Mouse (Mus musculus): ENCODE results near the gene Safb. TPM values are rescaled to one million over a fixed set of nuclear protein-coding genes. Genes with fewer than 3 reads are reported as not detected.

Safb gene
- 170 TPM for polyA plus RNA-seq (2017; shearing (Covaris generic))

DNA sequence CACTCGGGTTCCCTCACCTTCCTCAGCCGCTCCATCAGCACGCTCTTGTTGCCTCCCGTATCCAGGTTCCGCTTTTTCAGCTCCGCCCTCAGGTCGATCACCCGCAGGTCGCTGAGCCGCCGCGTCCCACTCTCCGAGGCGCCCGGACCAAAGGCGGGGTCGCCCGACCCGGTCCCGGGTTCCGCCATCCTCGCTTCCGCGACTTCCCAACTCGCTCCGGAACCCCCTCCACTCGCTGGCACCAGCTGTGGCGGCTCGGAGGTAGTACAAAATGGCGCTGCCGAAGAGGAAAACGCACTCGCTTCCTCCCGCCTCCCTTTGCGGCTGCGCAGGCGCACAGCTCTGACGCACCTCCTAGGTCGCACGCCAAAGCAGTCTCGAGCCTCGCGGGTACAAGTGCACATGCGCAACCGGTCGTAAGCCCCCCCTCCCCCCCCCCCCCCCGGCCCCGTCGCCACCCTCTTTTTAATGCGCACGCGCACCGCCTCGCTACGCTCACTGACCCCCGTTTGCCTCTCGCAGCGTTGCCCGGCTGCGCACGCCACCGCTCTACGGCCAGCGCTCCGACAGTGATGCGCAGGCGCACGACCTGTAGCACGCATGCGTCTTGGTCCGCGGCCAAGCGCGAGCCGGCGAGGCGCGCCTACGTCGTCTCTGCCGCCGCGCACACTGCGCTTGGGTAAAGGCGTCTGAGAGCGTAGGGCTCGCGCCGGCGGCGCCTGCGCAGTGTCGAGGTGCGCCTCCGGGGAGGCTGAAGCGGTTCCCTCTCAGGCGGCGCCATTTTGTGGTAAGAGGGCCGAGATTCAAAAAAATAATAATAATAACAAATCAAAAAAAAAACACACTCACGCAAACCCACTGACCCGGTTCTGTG is at the start of gene Safb, which contains the start of gene Safb2:
Safb (plus strand) TSS at position 569 of the 874 bp plus-strand sequence.
Safb2 (minus strand) TSS at position 329 of the 874 bp plus-strand sequence.

DNA sequence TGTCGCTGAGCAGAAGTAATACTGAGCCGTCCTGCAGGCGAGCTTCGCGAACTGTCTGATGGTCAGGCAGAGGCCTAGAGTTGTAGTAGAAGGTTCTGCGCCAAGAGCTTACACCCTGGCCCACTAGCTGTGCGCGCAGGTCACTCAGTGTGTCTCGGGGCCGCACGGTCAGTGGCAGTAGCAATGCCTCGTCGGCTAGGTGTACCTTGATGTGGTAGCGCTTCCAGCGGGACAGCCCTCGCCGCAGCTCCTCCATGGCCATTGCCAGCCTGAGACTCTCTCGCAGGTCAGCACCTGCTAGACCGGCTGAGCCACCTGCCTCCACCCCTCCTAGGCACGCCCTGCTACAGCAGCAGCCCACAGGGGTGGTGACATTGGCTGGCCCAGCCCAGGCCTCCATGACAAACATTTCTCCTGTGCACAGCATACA is 30.5 kb upstream of the Safb start, which contains the start of gene Gm20219:
Gm20219 (minus strand) TSS at position 266 of the 430 bp plus-strand sequence.

DNA sequence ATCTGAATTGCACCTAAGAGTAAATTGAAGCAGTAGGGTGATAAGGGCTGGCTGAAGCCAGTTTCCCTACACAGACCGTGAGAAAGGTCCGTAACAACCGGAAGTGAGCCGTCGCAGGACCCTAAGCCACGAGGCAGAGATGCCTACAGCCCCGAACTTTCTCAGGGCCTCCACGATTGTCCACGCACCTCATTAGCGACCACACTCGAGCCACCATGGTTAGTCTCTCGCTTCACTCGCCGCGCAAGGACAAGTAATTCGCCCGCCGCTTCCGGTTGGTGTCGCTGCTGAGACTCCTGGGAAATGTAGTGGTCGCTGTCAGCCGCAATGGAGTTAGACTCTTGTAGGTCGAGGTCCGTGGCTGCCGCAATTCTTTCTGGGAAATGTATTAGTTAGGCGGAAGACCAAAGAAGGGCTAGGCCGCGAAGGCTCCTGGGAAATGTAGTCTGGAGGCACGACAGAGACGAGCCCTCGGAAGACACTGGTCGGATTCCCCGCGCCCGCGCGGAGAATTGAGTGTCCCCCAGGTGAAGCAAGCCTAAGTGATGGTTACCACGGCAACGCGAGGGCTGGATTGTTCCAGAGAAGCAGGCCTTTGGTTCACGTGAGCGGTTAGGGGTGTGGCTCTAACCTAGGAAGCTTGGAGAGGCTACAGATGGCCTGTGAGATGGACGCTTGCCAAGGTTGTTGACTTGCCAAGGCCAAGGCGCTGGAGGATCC is 25.0 kb downstream of the Safb start, which contains the start of gene 2410015M20Rik:
2410015M20Rik (minus strand) TSS at position 320 of the 720 bp plus-strand sequence.

DNA sequence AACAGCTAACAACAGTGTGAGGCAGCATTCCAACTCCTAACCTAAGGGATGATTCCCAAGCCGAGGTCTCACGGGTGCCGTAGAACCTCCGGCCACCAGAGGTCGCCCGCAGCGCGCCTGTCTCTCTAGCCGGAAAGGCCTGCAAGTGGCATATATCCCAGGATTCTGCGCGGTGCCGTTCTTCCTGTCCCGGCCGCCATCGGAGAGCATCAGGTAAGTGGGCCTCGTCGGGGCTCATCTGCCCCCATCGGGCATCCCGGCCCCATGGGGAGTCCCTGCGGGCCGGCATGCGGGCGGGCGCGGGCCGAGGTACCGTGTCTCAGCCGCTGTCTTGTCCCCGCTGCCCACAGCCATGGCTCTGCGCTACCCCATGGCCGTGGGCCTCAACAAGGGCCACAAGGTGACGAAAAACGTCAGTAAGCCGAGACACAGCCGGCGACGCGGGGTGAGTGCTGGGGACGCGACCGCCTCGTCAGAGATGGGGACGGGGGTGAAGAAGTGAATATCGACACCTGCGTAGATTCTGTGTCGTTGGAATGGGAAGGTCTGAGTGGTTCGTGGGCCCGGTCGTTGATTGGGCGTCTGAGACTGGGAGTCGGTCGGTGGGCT is 28.7 kb downstream of the Safb start, which contains the start of gene Rpl36:
Rpl36 (plus strand) TSS at position 181 of the 609 bp plus-strand sequence.

DNA sequence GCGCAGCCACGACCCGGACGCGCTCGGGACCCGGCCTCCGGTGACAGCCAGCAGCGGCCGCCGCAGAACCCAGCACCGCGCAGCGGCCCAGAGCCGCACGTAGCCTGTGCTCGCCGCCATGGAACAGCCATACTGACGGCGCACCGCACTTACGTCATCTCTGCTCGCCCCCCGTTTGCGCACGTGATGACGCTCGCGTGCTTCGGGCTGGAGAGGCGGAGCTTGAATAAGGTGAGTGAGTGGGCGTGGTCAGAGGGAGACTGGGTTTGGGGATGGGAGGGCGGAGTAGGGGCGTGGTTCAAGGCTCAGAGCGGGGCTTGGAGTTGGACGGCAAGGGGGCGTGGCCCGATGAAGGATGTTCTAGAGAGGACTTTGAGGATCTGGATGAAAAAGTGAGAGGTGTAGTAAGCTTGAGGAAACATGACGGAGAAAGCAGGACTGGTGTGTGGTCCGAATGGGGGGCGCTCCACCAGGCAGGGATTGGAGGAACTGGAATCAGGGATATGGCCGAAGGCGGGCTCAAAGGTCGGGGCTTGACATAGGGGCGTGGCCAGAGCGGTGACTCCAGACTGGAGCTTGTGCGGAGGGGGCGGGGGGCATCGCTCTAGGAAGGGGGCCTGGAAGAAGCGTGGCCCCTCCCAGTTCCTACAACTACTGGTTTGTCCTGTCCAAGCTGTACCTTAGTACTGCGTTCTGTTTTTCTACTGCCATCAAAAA is 42.3 kb downstream of the Safb start, which contains the start of gene Lonp1:
Lonp1 (minus strand) TSS at position 134 of the 717 bp plus-strand sequence.

DNA sequence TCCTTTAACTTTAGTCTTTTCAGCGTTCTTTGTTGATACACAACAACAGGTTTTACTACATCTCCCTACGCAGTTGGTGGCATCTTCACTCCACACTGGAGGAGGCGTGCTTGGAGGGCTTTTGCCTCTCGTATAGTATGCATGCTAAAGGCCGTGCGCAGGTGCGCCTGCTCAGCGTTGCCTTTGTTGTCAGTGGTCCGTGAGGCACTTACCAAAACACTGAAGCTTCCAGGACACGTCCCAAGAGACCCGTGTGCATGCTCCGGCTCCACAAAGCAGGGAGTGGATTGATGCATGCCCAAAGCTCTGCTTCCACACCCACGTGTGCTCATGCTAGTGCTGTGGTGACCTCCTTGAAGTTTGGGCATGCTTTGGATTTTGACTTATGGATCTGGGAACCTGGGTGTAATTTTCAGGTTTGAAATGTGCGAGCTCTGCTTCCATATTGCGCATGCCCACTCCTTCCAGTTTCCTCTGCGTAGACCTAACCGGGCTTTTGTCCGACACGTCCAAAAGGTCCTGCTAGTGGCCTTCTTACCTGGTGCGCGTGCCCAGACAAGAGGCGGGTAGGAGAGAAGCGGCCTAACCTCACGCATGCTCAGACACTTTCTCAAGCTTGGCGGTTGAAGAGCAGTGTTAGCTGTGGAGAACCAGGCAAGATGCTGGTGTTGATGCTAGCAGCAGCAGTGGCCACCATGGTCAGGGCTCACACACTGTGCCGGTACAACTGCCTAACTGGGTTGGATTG is 43.1 kb downstream of the Safb start, which contains the start of gene Catsperd:
Catsperd (plus strand) TSS at position 614 of the 748 bp plus-strand sequence.

Other genes starting within 250 kb of the Safb start
- gene Ptprs, start 108.3 kb upstream of the Safb start, polyA plus RNA-seq (2017; shearing (Covaris generic)) = 44.4 TPM
- not detected for gene Znrf4, start 72.4 kb upstream of the Safb start, polyA plus RNA-seq (2017; shearing (Covaris generic))
- 1.4 TPM for gene Gm20219, start 30.4 kb upstream of the Safb start, polyA plus RNA-seq (2017; shearing (Covaris generic))
- 151 TPM for gene Safb2, start 240 bp upstream of the Safb start, polyA plus RNA-seq (2017; shearing (Covaris generic))
- gene 2410015M20Rik, start 24.9 kb downstream of the Safb start, polyA plus RNA-seq (2017; shearing (Covaris generic)) = 197 TPM
- gene Rpl36, start 28.6 kb downstream of the Safb start, polyA plus RNA-seq (2017; shearing (Covaris generic)) = 1,792 TPM
- gene Lonp1, start 42.1 kb downstream of the Safb start, polyA plus RNA-seq (2017; shearing (Covaris generic)) = 47.3 TPM
- 2.0 TPM for gene Catsperd, start 43.3 kb downstream of the Safb start, polyA plus RNA-seq (2017; shearing (Covaris generic))
- 110 TPM for gene Ranbp3, start 88.5 kb downstream of the Safb start, polyA plus RNA-seq (2017; shearing (Covaris generic))
- gene Ndufa11, start 132.9 kb downstream of the Safb start, polyA plus RNA-seq (2017; shearing (Covaris generic)) = 249 TPM
- gene Vmac, start 133.2 kb downstream of the Safb start, polyA plus RNA-seq (2017; shearing (Covaris generic)) = 21.2 TPM
- gene Nrtn, start 172.7 kb downstream of the Safb start, polyA plus RNA-seq (2017; shearing (Covaris generic)) = 0.18 TPM
- gene Dus3l, start 179.9 kb downstream of the Safb start, polyA plus RNA-seq (2017; shearing (Covaris generic)) = 57.9 TPM
- 1.8 TPM for gene Prr22, start 185.4 kb downstream of the Safb start, polyA plus RNA-seq (2017; shearing (Covaris generic))
- 1.4 TPM for gene Rfx2, start 246.2 kb downstream of the Safb start, polyA plus RNA-seq (2017; shearing (Covaris generic))